Mouse (Mus musculus) kidney, adult 8-10 months (tissue): ENCODE data around the gene Mterf1b.

Experiments
- DNase-seq, 2 experiments: peaks; one replicate each; pipeline ENCODE4 v3.0.0; 2022

Gene Mterf1b

DNA sequence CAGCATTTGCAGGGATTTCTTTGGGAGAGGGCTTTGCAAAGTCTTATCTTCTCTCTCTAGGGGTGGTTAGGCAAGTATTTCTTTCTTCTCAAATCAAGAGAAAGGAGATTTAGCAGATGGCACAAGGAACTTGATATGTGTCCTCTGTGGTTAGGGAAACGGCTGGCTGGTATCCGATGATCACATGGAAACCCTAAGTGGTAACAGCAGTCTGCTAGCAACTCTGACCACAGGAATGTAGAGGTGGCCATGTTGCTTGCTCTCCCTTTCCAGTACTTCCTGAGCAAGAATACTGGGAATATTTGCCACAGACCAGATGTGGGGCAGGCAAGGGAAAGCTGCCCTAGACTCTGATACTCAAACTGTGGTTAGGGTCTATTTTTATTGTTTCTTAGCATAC lies 53.9 kb downstream of the Mterf1b start:
- DNase-seq, result no peak
